Mouse (Mus musculus) thymus, postnatal 0 days (tissue): Measurements from ENCODE around the gene Kcnj1. TPM values are rescaled to one million over a fixed set of nuclear protein-coding genes. Genes with fewer than 3 reads are reported as not detected.

Experiments
- DNase-seq: peaks from one replicate; pipeline ENCODE4 v3.0.0-alpha.2; 2015; ENCODE audit warnings: low spot score
- polyA plus RNA-seq: library from polyadenylated mRNA; unstranded; fragments of >200 nt; fragmentation: Nextera tagmentation; extraction: Ambion mirVana; gene quantifications from 2 replicates; pipeline ENCODE4 v1.2.1, GENCODE M21; 2015

Gene Kcnj1
- polyA plus RNA-seq, 1 experiment from 2014 or later: not detected

DNA sequence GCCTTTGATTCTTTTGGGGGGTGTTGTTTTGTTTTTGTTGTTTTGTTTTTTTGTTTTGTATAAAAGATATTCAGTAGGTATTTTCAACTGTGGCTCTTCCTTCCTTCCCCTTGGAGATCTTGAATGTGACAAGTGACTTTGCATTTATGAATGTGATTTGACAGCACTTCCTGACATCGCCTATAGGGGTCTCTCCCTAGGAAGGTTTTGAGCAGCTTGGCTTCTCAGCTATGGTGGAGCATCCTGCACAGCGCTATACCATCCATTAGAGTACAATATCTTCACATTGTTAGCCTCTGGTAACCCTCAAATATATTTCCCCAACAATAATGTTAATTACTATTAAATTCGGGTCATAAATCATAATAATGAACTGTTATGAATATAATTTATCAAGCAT is 73.5 kb downstream of the Kcnj1 start:
- peak; percentile 70 for DNase-seq

- DNase-seq: no peak
These were observed 76.5 kb downstream of the Kcnj1 start for GRCm38 (mm10) chr9:32448766-32449165.

Other genes starting within 250 kb of the Kcnj1 start
- 0.06 TPM in 1 of 2 replicates, not detected in the other for gene Kcnj5, start 28.1 kb upstream of the Kcnj1 start, polyA plus RNA-seq
- 50.6 and 53.5 TPM in 2 replicates for gene Fli1, start 170.4 kb downstream of the Kcnj1 start, polyA plus RNA-seq